Mouse (Mus musculus) adrenal gland, postnatal 4 days (tissue): ENCODE results near the gene Dmbt1. TPM values are rescaled to one million over a fixed set of nuclear protein-coding genes. Genes with fewer than 3 reads are reported as not detected.
"Not testable (repeated sequence)": the region's sequence is repeated elsewhere in the genome, so short reads cannot be mapped to it uniquely, and the experiment has no call there.

Experiments
- DNase-seq, 2 experiments: peaks; one replicate each; pipeline ENCODE4 v3.0.0; 2021 to 2022; ENCODE audit warnings: low spot score in 2 of 2, mixed read lengths in 2 of 2
- long read RNA-seq, 2 experiments: library from polyadenylated mRNA; stranded (forward); transcript quantifications; one replicate each; pipeline ENCODE4 v2.0.0; 2021
- total RNA-seq, 2 experiments: library from RNA; stranded (reverse); gene quantifications; 2 replicates each; pipeline ENCODE4 v1.2.3; 2021

Gene Dmbt1
- 100 to 1,000 TPM in 1 of 2 experiments, under 1 TPM in 1; 0.06 to 107 TPM for total RNA-seq
- long read RNA-seq, experiment 1: 0 reads
- long read RNA-seq, experiment 2: 0 reads

GRCm38 (mm10) chr7:131031755-131032154 is at the start of gene Dmbt1:
Gene Dmbt1 (plus strand): TSS chr7:131032053.
- DNase-seq: no peak

GRCm38 (mm10) chr7:130982371-130982770 is 49.5 kb upstream of the Dmbt1 start:
- no peak for DNase-seq

- DNase-seq: no peak
Observed at GRCm38 (mm10) chr7:130982881-130983280, 49.0 kb upstream of the Dmbt1 start.

- no peak for DNase-seq
Observed at GRCm38 (mm10) chr7:130984294-130984693, 47.6 kb upstream of the Dmbt1 start.

- no peak for DNase-seq
Observed at GRCm38 (mm10) chr7:130985193-130985592, 46.7 kb upstream of the Dmbt1 start.

- no peak for DNase-seq
Observed at GRCm38 (mm10) chr7:130985716-130986115, 46.1 kb upstream of the Dmbt1 start.

GRCm38 (mm10) chr7:130988146-130988545 is 43.7 kb upstream of the Dmbt1 start:
- no peak for DNase-seq

GRCm38 (mm10) chr7:130989371-130989770 is 42.5 kb upstream of the Dmbt1 start:
- DNase-seq: no peak

- DNase-seq: no peak
Observed at GRCm38 (mm10) chr7:130991174-130991789, 40.6 kb upstream of the Dmbt1 start.

- no peak for DNase-seq
Observed at GRCm38 (mm10) chr7:130993907-130994306, 37.9 kb upstream of the Dmbt1 start.

GRCm38 (mm10) chr7:131001976-131002726 is 29.7 kb upstream of the Dmbt1 start:
- DNase-seq: no peak

GRCm38 (mm10) chr7:131004071-131004470 is 27.8 kb upstream of the Dmbt1 start:
- DNase-seq: no peak

- DNase-seq: no peak
Observed at GRCm38 (mm10) chr7:131007221-131007620, 24.6 kb upstream of the Dmbt1 start.

- DNase-seq: no peak
Observed at GRCm38 (mm10) chr7:131009178-131009577, 22.7 kb upstream of the Dmbt1 start.

- DNase-seq: no peak
Observed at GRCm38 (mm10) chr7:131011901-131012300, 20.0 kb upstream of the Dmbt1 start.

GRCm38 (mm10) chr7:131019181-131019580 is 12.7 kb upstream of the Dmbt1 start:
- no peak for DNase-seq

- no peak for DNase-seq
Observed at GRCm38 (mm10) chr7:131024807-131025206, 7.0 kb upstream of the Dmbt1 start.

- DNase-seq: no peak
Observed at GRCm38 (mm10) chr7:131027557-131027956, 4.3 kb upstream of the Dmbt1 start.

GRCm38 (mm10) chr7:131036396-131036795 is 4.5 kb downstream of the Dmbt1 start:
- DNase-seq: no peak

- no peak for DNase-seq
Observed at GRCm38 (mm10) chr7:131037083-131037482, 5.2 kb downstream of the Dmbt1 start.

- not testable (repeated sequence) for DNase-seq
Observed at GRCm38 (mm10) chr7:131040760-131041159, 8.9 kb downstream of the Dmbt1 start.

GRCm38 (mm10) chr7:131042657-131043056 is 10.8 kb downstream of the Dmbt1 start:
- no peak for DNase-seq
